Mouse (Mus musculus) gastrocnemius, postnatal 10 days (tissue): ENCODE results near the gene Tfg. TPM values are rescaled to one million over a fixed set of nuclear protein-coding genes. Genes with fewer than 3 reads are reported as not detected.

Experiments
- DNase-seq: peaks from one replicate; pipeline ENCODE4 v3.0.0; 2021; ENCODE audit warnings: mixed read lengths
- total RNA-seq, 2 experiments: library from RNA; stranded (reverse); gene quantifications; 2 replicates each; pipeline ENCODE4 v1.2.3; 2021

Gene Tfg
- total RNA-seq, 2 experiments from 2014 or later = 50.4 to 57.6 TPM

DNA sequence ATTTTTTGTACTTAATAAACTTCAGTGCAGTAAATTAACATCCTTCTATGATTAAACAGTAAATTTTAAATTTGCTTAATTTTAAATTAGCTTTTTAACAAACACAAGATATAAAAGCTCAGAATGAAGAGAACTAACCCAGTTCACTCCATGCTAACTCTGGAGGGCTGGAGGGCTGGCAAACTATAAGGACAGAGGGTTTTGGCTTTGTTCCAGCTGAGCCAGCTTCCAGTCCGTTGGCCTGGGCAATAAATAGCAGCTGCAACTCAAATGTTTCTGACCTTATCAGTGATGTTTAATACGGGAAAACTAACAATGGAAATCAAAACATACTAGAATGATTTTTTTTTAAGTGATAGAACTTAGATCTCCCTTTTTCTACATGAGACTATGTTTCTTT lies 72.0 kb downstream of the Tfg start:
- no peak for DNase-seq

Other genes starting within 250 kb of the Tfg start
- 10 to 100 TPM; 54.4 to 64.8 TPM for gene Abi3bp, start 239.6 kb downstream of the Tfg start, total RNA-seq
- not detected for gene Adgrg7, start 78.4 kb upstream of the Tfg start, total RNA-seq
- 10 to 100 TPM; 13.6 to 15.2 TPM for gene Tmem45a, start 168.7 kb upstream of the Tfg start, total RNA-seq
- not detected for gene Lnp1, start 210.6 kb upstream of the Tfg start, total RNA-seq